Comparison of ENCODE assay signal across 9 mouse cellular contexts in genomic region chr15:80254207-80254606, GRCm38 (mm10). TPM values are rescaled to one million over a fixed set of nuclear protein-coding genes. Genes with fewer than 3 reads are reported as not detected.
DNase-seq lines count a peak whose midpoint lies in the region; ATAC-seq and TF ChIP-seq lines count a peak whose summit lies in the region.
"Had no signal": no experiment of that assay in that cellular context is flagged by ENCODE, and none has a peak within 500 bp of the region (broad histone marks: within the 10 kb centered on the region; RNA-seq: fewer than 3 reads in every experiment).

No protein-coding gene starts in this region.

- H3K4me1 ChIP-seq in ES-E14 (ENCODE audit: control insufficient read depth in 2 of 2, insufficient read depth in 2 of 2, low read length in 2 of 2, poor library complexity in 1 of 2), result peaks cover 0 to 8% of the 10 kb centered on the region in 2 experiments; a peak in 1 of 4 replicates
- peaks cover 33% of the 10 kb centered on the region for H3K4me1 ChIP-seq in forebrain, embryonic 12.5 days
- H3K4me1 ChIP-seq in intestine, embryonic 16.5 days (ENCODE audit: control insufficient read depth, insufficient read depth, low read length), result peaks cover 54% of the 10 kb centered on the region

- DNase-seq in heart, adult 11 months, result peak; percentile 92
- DNase-seq in heart, adult 8-10 months (ENCODE audit: low spot score), result no peak
- no peak for DNase-seq in ES-E14 (ENCODE audit: low read depth, low spot score)
- DNase-seq in lung, postnatal 10 days, result peak; percentile 68
- DNase-seq in thymus, postnatal 14 days, result no peak
- no peak for DNase-seq in frontal cortex, postnatal 14 days (ENCODE audit: low spot score in 2 of 2)

- WGBS in forebrain, embryonic 12.5 days, result 49% methylated on average over 6 of the region's 6 CpGs
- 34% methylated on average over 6 of the region's 6 CpGs for WGBS in intestine, embryonic 16.5 days

- no peaks in the 10 kb centered on the region for H3K9me3 ChIP-seq in ES-E14 (ENCODE audit: control insufficient read depth, insufficient read depth, low read depth, low read length)
- no peaks in the 10 kb centered on the region for H3K9me3 ChIP-seq in forebrain, embryonic 12.5 days
- H3K9me3 ChIP-seq in intestine, embryonic 16.5 days (ENCODE audit: control insufficient read depth, low read length), result no peaks in the 10 kb centered on the region

- H3K27me3 ChIP-seq in forebrain, embryonic 12.5 days, result no peaks in the 10 kb centered on the region
- no peaks in the 10 kb centered on the region for H3K27me3 ChIP-seq in intestine, embryonic 16.5 days (replicated peaks; ENCODE audit: control insufficient read depth, insufficient read depth, low read length)

- H3K4me2 ChIP-seq in forebrain, embryonic 12.5 days, result peak overlapping the region; percentile 93
- H3K4me2 ChIP-seq in intestine, embryonic 16.5 days (ENCODE audit: low read depth, low read length), result peak overlapping the region; percentile 84

- peaks cover 35% of the 10 kb centered on the region for H3K36me3 ChIP-seq in ES-E14 (ENCODE audit: control insufficient read depth, insufficient read depth, low read length, poor library complexity, severe bottlenecking)
- H3K36me3 ChIP-seq in forebrain, embryonic 12.5 days (replicated peaks), result peaks cover 57% of the 10 kb centered on the region
- peaks cover 19% of the 10 kb centered on the region for H3K36me3 ChIP-seq in intestine, embryonic 16.5 days (ENCODE audit: control insufficient read depth, insufficient read depth, low read length)

- H3K4me3 ChIP-seq in ES-E14 (ENCODE audit: insufficient read depth in 1 of 2, low read depth in 1 of 2, low read length in 2 of 2, poor library complexity in 1 of 2, severe bottlenecking in 1 of 2), result peak overlapping the region; percentile 63 to 64; a peak in 3 of 4 replicates
- H3K4me3 ChIP-seq in forebrain, embryonic 12.5 days (replicated peaks), result peak overlapping the region; percentile 100
- peak overlapping the region; percentile 100 for H3K4me3 ChIP-seq in intestine, embryonic 16.5 days (ENCODE audit: low read length)

- peak overlapping the region; percentile 61; the same call in 1 of the 2 replicates for H3K27ac ChIP-seq in ES-E14 (ENCODE audit: insufficient read depth, low read depth, low read length, poor library complexity, severe bottlenecking)
- H3K27ac ChIP-seq in forebrain, embryonic 12.5 days, result peak overlapping the region; percentile 98
- peak overlapping the region; percentile 100 for H3K27ac ChIP-seq in intestine, embryonic 16.5 days (ENCODE audit: low read length)

- H3K9ac ChIP-seq in ES-E14 (ENCODE audit: insufficient read depth, low read depth, low read length, poor library complexity, severe bottlenecking), result peak overlapping the region; percentile 74
- peak overlapping the region; percentile 72 for H3K9ac ChIP-seq in forebrain, embryonic 12.5 days
- peak overlapping the region; percentile 79 for H3K9ac ChIP-seq in intestine, embryonic 16.5 days (ENCODE audit: low read depth, low read length)

- no peak for ATAC-seq in forebrain, embryonic 12.5 days (ENCODE audit: low FRiP score)
- ATAC-seq in intestine, embryonic 16.5 days, result no peak

- in situ Hi-C loops in ES-E14 (cut with MboI; ENCODE audit: low sequenced_read_pairs in 2 of 2, unreplicated experiment in 2 of 2), result no loop called here

TF ChIP-seq in ES-E14, 5 proteins besides CTCF, POLR2A, EP300 and RAD21:
- no peak for TF ChIP-seq ZNF384 (IDR thresholded peaks at IDR 0.05; ENCODE audit: low read depth, low read length)
- no peak for TF ChIP-seq ZC3H11A (IDR thresholded peaks at IDR 0.05; ENCODE audit: borderline replicate concordance, low read depth, low read length)

RNA-seq across cellular contexts. Expression of gene Atf4, which starts 0.8 kb away (rescaled TPM):
- 10 to 100 TPM; 42.9 to 76.3 (median 65.9) TPM for total RNA-seq in heart, adult 8-10 months (2022)
- 208 and 250 TPM in 2 replicates for total RNA-seq in ES-E14 (2012; rRNA removed)
- 132 and 142 TPM in 2 replicates for polyA plus RNA-seq in forebrain, embryonic 12.5 days (2016; fragmentation: Nextera tagmentation; extraction: Ambion mirVana)
- 141 and 160 TPM in 2 replicates for polyA plus RNA-seq in intestine, embryonic 16.5 days (2015; fragmentation: Nextera tagmentation; extraction: Ambion mirVana)

RNA-seq across cellular contexts. Expression of gene Rps19bp1, which starts 9.9 kb away (rescaled TPM):
- total RNA-seq in heart, adult 8-10 months (2022), result 10 to 100 TPM; 13.2 to 16.5 (median 14.6) TPM
- 39.1 and 59.4 TPM in 2 replicates for total RNA-seq in ES-E14 (2012; rRNA removed)
- polyA plus RNA-seq in forebrain, embryonic 12.5 days (2016; fragmentation: Nextera tagmentation; extraction: Ambion mirVana), result 57.4 and 65.2 TPM in 2 replicates
- polyA plus RNA-seq in intestine, embryonic 16.5 days (2015; fragmentation: Nextera tagmentation; extraction: Ambion mirVana), result 43.0 and 47.8 TPM in 2 replicates

RNA-seq across cellular contexts. Expression of gene AC140267.1, which starts 18.6 kb away (rescaled TPM):
- 10 to 100 TPM in 1 of 4 experiments, 1 to 10 TPM in 3; 5.6 to 11.9 (median 8.0) TPM for total RNA-seq in heart, adult 8-10 months (2022)
- not detected in 2 replicates for total RNA-seq in ES-E14 (2012; rRNA removed)
- not detected in 2 replicates for polyA plus RNA-seq in forebrain, embryonic 12.5 days (2016; fragmentation: Nextera tagmentation; extraction: Ambion mirVana)
- 4.1 TPM in 1 of 2 replicates, not detected in the other for polyA plus RNA-seq in intestine, embryonic 16.5 days (2015; fragmentation: Nextera tagmentation; extraction: Ambion mirVana)
- polyA plus RNA-seq: large intestine, adult 2 months had no signal

RNA-seq across cellular contexts. Expression of gene Mief1, which starts 20.4 kb away (rescaled TPM):
- 10 to 100 TPM; 27.0 to 30.7 (median 28.7) TPM for total RNA-seq in heart, adult 8-10 months (2022)
- 47.9 and 57.7 TPM in 2 replicates for total RNA-seq in ES-E14 (2012; rRNA removed)
- 38.6 and 44.2 TPM in 2 replicates for polyA plus RNA-seq in forebrain, embryonic 12.5 days (2016; fragmentation: Nextera tagmentation; extraction: Ambion mirVana)
- polyA plus RNA-seq in intestine, embryonic 16.5 days (2015; fragmentation: Nextera tagmentation; extraction: Ambion mirVana), result 26.0 and 29.1 TPM in 2 replicates

RNA-seq across cellular contexts. Expression of gene Cacna1i, which starts 32.8 kb away (rescaled TPM):
- under 1 TPM in 3 of 4 experiments, not detected in 1; 0.03 to 0.37 (median 0.14) TPM for total RNA-seq in heart, adult 8-10 months (2022)
- total RNA-seq in ES-E14 (2012; rRNA removed), result 0.69 and 1.7 TPM in 2 replicates
- polyA plus RNA-seq in forebrain, embryonic 12.5 days (2016; fragmentation: Nextera tagmentation; extraction: Ambion mirVana), result 0.17 and 0.21 TPM in 2 replicates
- 0.05 TPM in 1 of 2 replicates, not detected in the other for polyA plus RNA-seq in intestine, embryonic 16.5 days (2015; fragmentation: Nextera tagmentation; extraction: Ambion mirVana)

Comparison
In these comparisons a context has a peak if more than half of its experiments do, and no peak if none do; other contexts are left out.
1. DNase-seq: peak in heart, adult 11 months (single experiment) and lung, postnatal 10 days (single experiment); none in heart, adult 8-10 months (single experiment), ES-E14 (single experiment), thymus, postnatal 14 days (single experiment) and frontal cortex, postnatal 14 days (0 of 2).
2. Peak in every context shown above with its lines, with median percentiles within 50 percentile points of each other: H3K27ac ChIP-seq, H3K4me3 ChIP-seq and H3K9ac ChIP-seq.